Mouse (Mus musculus) brain, adult 2 months (tissue): ENCODE measurements around the gene Gm10277.
"Not testable (repeated sequence)": the region's sequence is repeated elsewhere in the genome, so short reads cannot be mapped to it uniquely, and the experiment has no call there.

Experiments
- DNase-seq: peaks from one replicate; pipeline ENCODE4 v3.0.0; 2011; ENCODE audit warnings: low read depth, low spot score

The Gm10277 gene

GRCm38 (mm10) chr11:77771879-77772713, 15.5 kb downstream of the Gm10277 start:
- DNase-seq: no peak

- DNase-seq: no peak
These were observed 17.2 kb downstream of the Gm10277 start for GRCm38 (mm10) chr11:77770346-77770745.

GRCm38 (mm10) chr11:77769496-77769895, 18.1 kb downstream of the Gm10277 start:
- no peak for DNase-seq

- DNase-seq: peak; percentile 80
These were observed 21.1 kb downstream of the Gm10277 start for GRCm38 (mm10) chr11:77766351-77767001.

- DNase-seq: peak; percentile 14
These were observed 22.1 kb downstream of the Gm10277 start for GRCm38 (mm10) chr11:77765459-77765777.

GRCm38 (mm10) chr11:77764694-77765458, 22.7 kb downstream of the Gm10277 start:
- peak; percentile 88 for DNase-seq

GRCm38 (mm10) chr11:77763673-77764340, 23.7 kb downstream of the Gm10277 start:
- DNase-seq: peak; percentile 60

- DNase-seq: peak; percentile 86
These were observed 24.5 kb downstream of the Gm10277 start, which contains the start of gene Myo18a for GRCm38 (mm10) chr11:77762783-77763672. Gene Myo18a, plus strand, starts transcription at chr11:77763246.

- no peak for DNase-seq
These were observed 27.5 kb downstream of the Gm10277 start for GRCm38 (mm10) chr11:77760031-77760430.

GRCm38 (mm10) chr11:77753469-77753868, 34.1 kb downstream of the Gm10277 start:
- DNase-seq: no peak

GRCm38 (mm10) chr11:77752525-77752924, 35.0 kb downstream of the Gm10277 start:
- DNase-seq: no peak

- no peak for DNase-seq
These were observed 38.6 kb downstream of the Gm10277 start for GRCm38 (mm10) chr11:77748996-77749395.

- not testable (repeated sequence) for DNase-seq
These were observed 40.4 kb downstream of the Gm10277 start for GRCm38 (mm10) chr11:77747103-77747502.

GRCm38 (mm10) chr11:77746652-77747051, 40.9 kb downstream of the Gm10277 start:
- no peak for DNase-seq

GRCm38 (mm10) chr11:77743966-77744365, 43.6 kb downstream of the Gm10277 start:
- peak; percentile 45 for DNase-seq

GRCm38 (mm10) chr11:77738555-77738954, 49.0 kb downstream of the Gm10277 start:
- no peak for DNase-seq

GRCm38 (mm10) chr11:77737289-77737688, 50.3 kb downstream of the Gm10277 start:
- DNase-seq: peak; percentile 91
